Mouse (Mus musculus) lung, postnatal 14 days (tissue): ENCODE measurements around the gene Cd3eap.

Experiments used
- DNase-seq: peaks from one replicate; pipeline ENCODE4 v3.0.0; 2021

The Cd3eap gene

GRCm38 (mm10) chr7:19360944-19361343 lies 1.7 kb upstream of the Cd3eap start:
- DNase-seq = peak; percentile 92

GRCm38 (mm10) chr7:19359892-19360641 lies 784 bp upstream of the Cd3eap start:
- DNase-seq = peak; percentile 69

- no peak for DNase-seq
These were observed 649 bp downstream of the Cd3eap start for GRCm38 (mm10) chr7:19358634-19359033.

GRCm38 (mm10) chr7:19357381-19358375 lies 1.6 kb downstream of the Cd3eap start:
- DNase-seq = no peak

GRCm38 (mm10) chr7:19356311-19356710 lies 3.0 kb downstream of the Cd3eap start:
- no peak for DNase-seq

GRCm38 (mm10) chr7:19354991-19355390 lies 4.3 kb downstream of the Cd3eap start:
- no peak for DNase-seq

GRCm38 (mm10) chr7:19350221-19350620 lies 9.1 kb downstream of the Cd3eap start:
- no peak for DNase-seq

- no peak for DNase-seq
These were observed 9.9 kb downstream of the Cd3eap start for GRCm38 (mm10) chr7:19349188-19349915.

GRCm38 (mm10) chr7:19344938-19345471 lies 14.3 kb downstream of the Cd3eap start:
- peak; percentile 93 for DNase-seq

- DNase-seq = no peak
These were observed 14.9 kb downstream of the Cd3eap start, which contains the start of gene Ercc1 for GRCm38 (mm10) chr7:19344237-19344847. TSS of gene Ercc1 (plus strand) at chr7:19344778.

GRCm38 (mm10) chr7:19343210-19343808 lies 16.0 kb downstream of the Cd3eap start:
- peak; percentile 82 for DNase-seq

GRCm38 (mm10) chr7:19342481-19343027 lies 16.7 kb downstream of the Cd3eap start:
- peak; percentile 91 for DNase-seq

GRCm38 (mm10) chr7:19341761-19342409 lies 17.4 kb downstream of the Cd3eap start:
- no peak for DNase-seq

GRCm38 (mm10) chr7:19341250-19341649 lies 18.0 kb downstream of the Cd3eap start:
- no peak for DNase-seq

GRCm38 (mm10) chr7:19338596-19338995 lies 20.7 kb downstream of the Cd3eap start:
- DNase-seq = no peak

- no peak for DNase-seq
These were observed 21.2 kb downstream of the Cd3eap start for GRCm38 (mm10) chr7:19338060-19338459.

- DNase-seq = no peak
These were observed 22.2 kb downstream of the Cd3eap start for GRCm38 (mm10) chr7:19337122-19337521.

GRCm38 (mm10) chr7:19335583-19335982 lies 23.7 kb downstream of the Cd3eap start:
- DNase-seq = no peak

GRCm38 (mm10) chr7:19332709-19333352 lies 26.5 kb downstream of the Cd3eap start:
- DNase-seq = peak; percentile 77

- no peak for DNase-seq
These were observed 27.4 kb downstream of the Cd3eap start for GRCm38 (mm10) chr7:19331910-19332309.
